Mouse (Mus musculus) cerebellum, adult 18-20 months (tissue): Measurements from ENCODE around the gene Ddx25.
A peak's percentile ranks its signal among the peaks of the same experiment; 100 is the strongest.

Source experiments
- DNase-seq, 2 experiments: peaks; one replicate each; pipeline ENCODE4 v3.0.0; 2021

The Ddx25 gene

GRCm38 (mm10) chr9:35541024-35541423, 17.3 kb downstream of the Ddx25 start:
- no peak for DNase-seq

- no peak for DNase-seq
Measured at GRCm38 (mm10) chr9:35539001-35539750, 19.2 kb downstream of the Ddx25 start.

DNA sequence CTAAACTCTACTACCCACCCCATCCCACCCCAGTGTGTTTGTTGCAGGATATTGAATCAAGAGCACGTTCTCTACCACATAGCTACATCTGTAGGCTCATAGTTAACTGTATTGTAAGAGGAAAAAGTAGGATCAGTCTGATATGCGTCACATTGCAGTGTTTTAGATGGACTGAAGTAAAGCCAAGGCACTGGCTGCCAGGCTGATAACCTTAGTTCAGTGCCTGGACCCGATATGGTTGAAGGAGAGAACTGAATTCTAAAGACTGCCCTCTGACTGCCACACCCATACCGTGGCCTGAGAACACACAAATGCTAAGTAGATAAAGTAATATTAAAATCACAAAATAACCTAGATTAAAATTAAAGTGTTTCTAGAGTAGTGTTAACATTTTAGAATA, 22.5 kb downstream of the Ddx25 start:
- DNase-seq: no peak

DNA sequence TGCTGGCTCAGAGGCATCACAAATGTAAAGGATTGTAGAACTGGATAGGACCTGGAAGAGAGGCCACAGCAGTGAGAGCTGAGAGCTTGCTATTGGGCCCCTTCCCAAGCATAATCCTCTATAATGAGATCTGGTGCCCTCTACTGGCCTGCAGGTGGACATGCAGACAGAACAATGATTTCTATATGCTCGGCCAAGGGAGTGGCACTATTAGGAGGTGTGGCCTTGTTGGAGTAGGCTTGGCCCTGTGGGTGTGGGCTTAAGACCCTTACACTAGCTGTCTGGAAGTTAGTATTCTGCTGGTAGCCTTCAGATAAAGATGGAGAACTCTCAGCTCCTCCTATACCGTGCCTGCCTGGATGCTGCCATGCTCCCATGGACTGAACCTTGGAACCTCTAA, 23.2 kb downstream of the Ddx25 start:
- DNase-seq: peak; percentile 50 to 72

DNA sequence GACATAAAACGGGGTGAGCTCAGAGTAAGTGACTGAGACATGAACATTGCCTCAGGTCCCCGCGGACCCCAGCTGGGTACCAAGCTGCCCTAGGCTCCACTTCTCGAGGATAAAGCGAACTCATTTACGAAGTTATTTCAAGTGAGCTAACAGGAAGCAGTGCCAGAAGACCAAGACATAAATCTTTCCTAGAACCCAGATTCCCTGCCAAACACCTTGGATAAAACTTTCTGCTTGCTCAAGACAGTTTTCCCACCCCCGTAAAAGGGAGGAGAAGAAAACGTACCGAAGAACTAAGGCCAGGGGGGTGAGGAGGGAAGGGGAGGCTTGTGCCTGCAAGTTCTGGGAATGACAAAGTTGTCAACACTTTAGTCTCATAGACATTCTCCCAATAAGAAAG, 25.1 kb downstream of the Ddx25 start:
- DNase-seq: no peak

DNA sequence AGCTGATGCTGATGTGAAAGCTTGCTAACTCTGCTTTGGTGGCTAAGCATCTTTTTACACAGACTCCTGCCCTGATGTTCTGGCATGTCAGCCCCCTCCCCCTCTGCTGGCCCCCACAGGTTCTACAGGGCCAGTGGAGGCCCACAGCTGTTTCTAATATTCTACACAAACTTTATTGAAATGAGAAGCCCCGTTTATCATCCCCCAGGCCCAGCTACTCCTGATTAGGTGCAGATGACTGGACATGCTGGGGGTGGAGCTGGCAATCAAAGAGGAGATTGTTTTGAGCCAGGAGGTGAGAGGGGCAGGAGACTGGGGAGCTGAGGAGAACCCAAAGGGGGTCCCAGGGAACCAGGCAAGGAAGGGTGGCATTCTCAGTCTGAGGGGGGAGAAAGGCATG, 28.5 kb downstream of the Ddx25 start:
- no peak for DNase-seq

- no peak for DNase-seq
Measured at GRCm38 (mm10) chr9:35529141-35529540, 29.2 kb downstream of the Ddx25 start.

GRCm38 (mm10) chr9:35523941-35524411, 34.4 kb downstream of the Ddx25 start:
- DNase-seq: peak; percentile 82 to 84

GRCm38 (mm10) chr9:35523541-35523940, 34.8 kb downstream of the Ddx25 start:
- DNase-seq: peak; percentile 47 to 53

GRCm38 (mm10) chr9:35522821-35523515, 35.4 kb downstream of the Ddx25 start:
- DNase-seq: no peak

DNA sequence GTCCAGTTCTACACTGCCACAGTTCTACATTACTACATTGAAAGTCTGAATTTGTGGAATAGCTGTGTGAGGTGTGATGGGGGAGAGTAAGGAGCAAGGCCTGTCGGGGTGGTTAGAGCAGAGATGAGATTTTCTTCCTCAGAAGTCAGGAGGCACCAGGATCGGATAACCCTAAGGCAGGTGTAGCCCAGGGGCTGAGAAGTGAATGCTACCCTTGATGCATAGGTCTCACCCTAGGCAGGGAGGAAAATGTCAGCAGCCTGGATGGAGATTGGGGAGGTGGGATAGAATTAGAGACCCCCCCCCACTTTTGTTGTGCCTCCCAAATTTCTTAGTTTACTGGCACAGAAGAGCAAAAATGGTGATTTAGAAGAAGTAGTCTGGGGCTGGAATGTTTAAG, 36.1 kb downstream of the Ddx25 start:
- no peak for DNase-seq

DNA sequence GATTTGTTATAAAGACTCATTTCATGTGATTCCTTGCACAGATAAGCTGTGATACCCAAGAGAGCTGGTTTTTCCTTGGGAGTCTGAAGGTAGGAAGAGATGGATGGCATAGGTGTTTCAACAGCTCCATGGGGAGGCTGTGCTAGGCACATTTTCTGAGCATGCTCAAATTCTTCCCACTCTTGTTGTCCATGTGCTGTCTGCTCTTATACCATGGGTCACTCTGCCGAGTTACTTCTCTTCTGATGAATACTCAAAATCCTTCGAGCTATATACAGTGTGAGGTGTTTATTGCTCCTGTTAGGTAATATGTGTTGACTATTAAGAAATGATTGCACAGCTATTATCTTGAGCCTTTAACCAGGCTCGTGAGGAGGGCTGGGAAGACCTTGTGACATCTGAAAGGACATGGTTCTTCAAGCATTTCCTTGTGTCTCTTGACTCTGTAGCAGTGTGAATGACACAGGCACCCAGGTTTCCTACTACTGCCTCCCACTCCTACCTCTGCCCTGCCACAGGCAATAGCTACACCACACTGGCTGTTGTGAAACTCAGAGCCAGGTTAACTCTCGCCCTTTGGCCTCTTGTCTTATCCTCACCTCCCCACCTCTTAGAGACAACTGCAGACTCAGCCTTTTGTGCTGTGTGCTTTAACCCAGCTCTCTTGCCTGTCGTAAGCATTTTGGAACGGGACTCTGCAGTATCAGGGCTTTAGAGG, 37.5 kb downstream of the Ddx25 start:
- DNase-seq: no peak

GRCm38 (mm10) chr9:35518169-35518568, 40.2 kb downstream of the Ddx25 start, which contains the start of gene Gm1113:
TSS of gene Gm1113 (minus strand) at chr9:35518269.
- DNase-seq: no peak

GRCm38 (mm10) chr9:35516711-35517110, 41.6 kb downstream of the Ddx25 start:
- no peak for DNase-seq

- no peak for DNase-seq
Measured at GRCm38 (mm10) chr9:35516182-35516581, 42.1 kb downstream of the Ddx25 start.

DNA sequence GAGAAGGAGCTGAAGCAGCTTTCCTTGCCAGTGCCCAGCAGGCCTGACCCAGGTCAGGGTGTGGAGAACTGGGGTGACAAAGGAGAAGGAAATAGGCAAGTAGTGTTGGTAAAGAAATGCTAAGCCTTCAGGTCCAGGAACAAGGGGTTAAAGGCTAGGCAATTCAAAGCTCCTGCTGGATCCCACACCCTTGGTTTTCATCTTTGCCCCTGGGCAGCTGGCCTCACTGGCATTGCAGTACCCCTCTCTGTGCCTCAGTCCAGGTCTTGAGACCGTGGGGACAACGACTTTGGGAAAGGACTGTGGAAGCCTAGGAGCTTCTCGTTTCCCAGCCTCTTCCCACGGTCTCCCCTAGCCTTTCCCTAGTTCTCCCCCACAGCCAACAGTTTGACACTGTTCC, 44.4 kb downstream of the Ddx25 start:
- DNase-seq: no peak

GRCm38 (mm10) chr9:35508234-35508633, 50.1 kb downstream of the Ddx25 start:
- peak in 1 of 2 experiments; percentile 32 for DNase-seq

DNA sequence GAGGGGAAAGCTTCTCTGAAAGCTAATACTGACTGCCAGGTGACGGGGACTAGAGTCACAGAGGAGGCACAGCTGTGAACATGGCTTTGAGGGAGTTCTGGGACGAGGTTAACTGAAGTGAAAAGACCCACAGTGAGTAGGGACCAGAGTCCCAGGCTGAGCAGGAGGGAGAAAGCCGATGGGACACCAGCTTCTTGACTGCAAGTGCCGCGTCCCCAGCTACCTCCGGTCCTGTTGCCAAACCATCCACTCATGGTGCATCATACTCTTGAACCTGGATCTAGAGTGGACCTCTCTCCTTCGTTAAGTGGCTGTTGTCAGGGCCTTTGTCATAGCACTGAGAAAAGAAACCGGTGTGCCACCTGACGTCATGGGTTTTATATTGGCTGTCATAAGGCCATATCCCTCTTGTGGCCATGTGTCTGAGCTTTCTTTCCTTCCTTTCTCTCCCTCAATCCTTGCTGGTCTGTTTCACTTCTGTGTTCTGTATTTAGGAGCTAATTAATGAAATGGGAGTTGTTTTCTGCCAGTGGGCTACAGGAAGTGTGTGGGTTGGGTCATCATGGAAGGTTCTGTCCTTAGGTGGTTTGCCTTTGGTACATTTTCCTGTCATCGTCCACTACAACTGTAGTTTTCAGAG, 55.8 kb downstream of the Ddx25 start:
- no peak for DNase-seq

- no peak for DNase-seq
Measured at GRCm38 (mm10) chr9:35499946-35500345, 58.4 kb downstream of the Ddx25 start.

GRCm38 (mm10) chr9:35495471-35495870, 62.9 kb downstream of the Ddx25 start:
- no peak for DNase-seq

DNA sequence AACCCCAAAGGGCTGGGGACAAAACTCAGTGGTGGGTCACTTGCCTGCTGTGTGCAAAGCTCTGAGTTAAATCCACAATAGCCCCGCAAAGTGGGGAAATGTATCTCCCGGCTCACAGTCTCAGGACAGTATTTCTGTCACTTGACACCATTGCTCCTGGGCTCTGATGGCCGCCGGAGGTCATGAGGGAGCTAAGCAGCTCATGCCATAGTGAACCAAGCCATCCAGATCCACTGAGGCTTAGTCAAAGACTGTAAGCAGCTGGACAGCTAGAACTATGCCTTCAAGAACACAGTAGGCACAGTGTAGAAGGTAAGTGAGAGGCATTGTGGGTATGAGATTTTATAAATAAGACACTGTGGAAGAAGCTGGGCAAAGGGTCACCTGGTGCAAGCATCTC, 63.4 kb downstream of the Ddx25 start:
- DNase-seq: no peak

- DNase-seq: no peak
Measured at GRCm38 (mm10) chr9:35493733-35494092, 64.6 kb downstream of the Ddx25 start.

GRCm38 (mm10) chr9:35493033-35493732, 65.1 kb downstream of the Ddx25 start:
- no peak for DNase-seq
